ENCODE assay signal across 16 mouse cellular contexts in the genomic region with DNA sequence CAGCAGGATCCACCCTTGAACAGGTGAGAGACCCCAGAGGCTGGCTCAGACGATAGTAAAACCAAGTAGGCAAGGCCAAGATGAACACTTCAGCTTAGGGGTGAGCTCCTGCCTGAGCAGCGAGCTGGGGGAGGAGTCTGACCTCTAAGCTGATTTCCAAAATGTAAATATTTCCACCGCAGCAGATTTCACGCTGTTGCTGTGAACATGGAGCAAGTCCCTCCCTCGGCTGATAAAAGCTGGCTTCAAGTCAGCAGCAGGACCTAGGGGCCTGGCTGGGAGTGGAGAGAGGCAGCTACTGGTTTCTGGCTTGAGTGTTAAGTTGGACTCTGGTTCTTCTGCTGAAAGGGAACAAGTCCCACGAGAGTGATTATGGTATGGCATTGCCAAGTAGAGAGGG. TPM values are rescaled to one million over a fixed set of nuclear protein-coding genes. Genes with fewer than 3 reads are reported as not detected.
DNase-seq lines count a peak whose midpoint lies in the region; ATAC-seq lines count a peak whose summit lies in the region.
"Had no signal": no experiment of that assay in that cellular context is flagged by ENCODE, and none has a peak within 500 bp of the region (broad histone marks: within the 10 kb centered on the region; RNA-seq: fewer than 3 reads in every experiment).

No protein-coding gene starts in this region.

- peak overlapping the region; percentile 63 for H3K27ac ChIP-seq in hindbrain, embryonic 10.5 days
- H3K27ac ChIP-seq in hindbrain, embryonic 14.5 days: no peak overlapping the region
- H3K27ac ChIP-seq in lung, embryonic 16.5 days (ENCODE audit: low read length): no peak overlapping the region
- no peak overlapping the region for H3K27ac ChIP-seq in stomach, embryonic 14.5 days (ENCODE audit: low read length)
- H3K27ac ChIP-seq: heart, embryonic 10.5 days; liver, embryonic 13.5 days had no signal

- no peak for ATAC-seq in hindbrain, embryonic 14.5 days (ENCODE audit: low FRiP score)
- ATAC-seq in lung, embryonic 16.5 days (ENCODE audit: low read depth): peak; percentile 41; the same call in 1 of the 2 replicates
- peak; percentile 44; the same call in 1 of the 2 replicates for ATAC-seq in stomach, embryonic 14.5 days (ENCODE audit: insufficient number of reproducible peaks, insufficient read depth, low FRiP score, low read depth)

- WGBS in hindbrain, embryonic 10.5 days: 37% methylated on average over 6 of the region's 6 CpGs
- 22% methylated on average over 6 of the region's 6 CpGs for WGBS in hindbrain, embryonic 14.5 days
- 2% methylated on average over 5 of the region's 6 CpGs for WGBS in lung, embryonic 16.5 days
- 7% methylated on average over 6 of the region's 6 CpGs for WGBS in stomach, embryonic 14.5 days

- H3K27me3 ChIP-seq in hindbrain, embryonic 10.5 days (ENCODE audit: insufficient read depth, poor library complexity, severe bottlenecking): no peaks in the 10 kb centered on the region; the same call in 1 of the 2 replicates
- H3K27me3 ChIP-seq in hindbrain, embryonic 14.5 days (ENCODE audit: control insufficient read depth, insufficient read depth, low read length): no peaks in the 10 kb centered on the region
- peaks cover 7% of the 10 kb centered on the region; the same call in 1 of the 2 replicates for H3K27me3 ChIP-seq in lung, embryonic 16.5 days (ENCODE audit: control insufficient read depth, insufficient read depth, low read depth, low read length)
- H3K27me3 ChIP-seq in stomach, embryonic 14.5 days (ENCODE audit: control insufficient read depth, insufficient read depth, low read length): no peaks in the 10 kb centered on the region
- H3K27me3 ChIP-seq: liver, embryonic 13.5 days had no signal

- no peaks in the 10 kb centered on the region for H3K36me3 ChIP-seq in hindbrain, embryonic 10.5 days
- no peaks in the 10 kb centered on the region for H3K36me3 ChIP-seq in hindbrain, embryonic 14.5 days (replicated peaks; ENCODE audit: control insufficient read depth, insufficient read depth)
- no peaks in the 10 kb centered on the region for H3K36me3 ChIP-seq in lung, embryonic 16.5 days (ENCODE audit: control insufficient read depth, insufficient read depth, low read length)
- no peaks in the 10 kb centered on the region for H3K36me3 ChIP-seq in stomach, embryonic 14.5 days (ENCODE audit: control insufficient read depth, insufficient read depth, low read length)
- H3K36me3 ChIP-seq: heart, embryonic 10.5 days; liver, embryonic 13.5 days had no signal

- peaks cover 82% of the 10 kb centered on the region for H3K4me1 ChIP-seq in hindbrain, embryonic 10.5 days (replicated peaks)
- peaks cover 22% of the 10 kb centered on the region; the same call in 1 of the 2 replicates for H3K4me1 ChIP-seq in hindbrain, embryonic 14.5 days (replicated peaks; ENCODE audit: control insufficient read depth, insufficient read depth, low read length)
- peaks cover 10% of the 10 kb centered on the region for H3K4me1 ChIP-seq in lung, embryonic 16.5 days (replicated peaks; ENCODE audit: control insufficient read depth, insufficient read depth, low read length)
- 0 out of 2 replicates have a peak, but pooled peaks cover 3% of the 10 kb centered on the region for H3K4me1 ChIP-seq in stomach, embryonic 14.5 days (ENCODE audit: control insufficient read depth, insufficient read depth, low read length)
- H3K4me1 ChIP-seq: liver, embryonic 13.5 days; megakaryocyte, embryonic 14.5 days had no signal

- DNase-seq in hindbrain, embryonic 10.5 days (ENCODE audit: low spot score): no peak
- DNase-seq in hindbrain, embryonic 14.5 days (ENCODE audit: low spot score): no peak
- DNase-seq in lung, postnatal 25 days (ENCODE audit: low spot score): no peak
- DNase-seq in MN1 (ENCODE audit: low spot score): peak; percentile 59
- no peak for DNase-seq in thymus, postnatal 25 days
- DNase-seq: B cell, adult 2 months; cerebellum, adult 11-12 months; cerebellum, postnatal 36 days; gastrocnemius, postnatal 25 days; kidney, adult 11 months; kidney, postnatal 25 days; liver, embryonic 13.5 days had no signal

- no peak overlapping the region for H3K4me2 ChIP-seq in hindbrain, embryonic 14.5 days (replicated peaks)
- no peak overlapping the region for H3K4me2 ChIP-seq in lung, embryonic 16.5 days (ENCODE audit: low read depth, low read length)
- H3K4me2 ChIP-seq in stomach, embryonic 14.5 days (replicated peaks; ENCODE audit: low read depth, low read length): no peak overlapping the region
- H3K4me2 ChIP-seq: liver, embryonic 13.5 days had no signal

- no peak overlapping the region for H3K4me3 ChIP-seq in hindbrain, embryonic 10.5 days
- no peak overlapping the region for H3K4me3 ChIP-seq in hindbrain, embryonic 14.5 days (replicated peaks; ENCODE audit: low read length)
- H3K4me3 ChIP-seq in lung, embryonic 16.5 days (ENCODE audit: low read length): no peak overlapping the region
- H3K4me3 ChIP-seq in stomach, embryonic 14.5 days (ENCODE audit: low read depth, low read length): no peak overlapping the region
- H3K4me3 ChIP-seq: heart, embryonic 10.5 days; liver, embryonic 13.5 days; megakaryocyte, embryonic 14.5 days had no signal

- no peaks in the 10 kb centered on the region for H3K9me3 ChIP-seq in hindbrain, embryonic 10.5 days
- H3K9me3 ChIP-seq in hindbrain, embryonic 14.5 days (ENCODE audit: control insufficient read depth, low read length): no peaks in the 10 kb centered on the region
- no peaks in the 10 kb centered on the region for H3K9me3 ChIP-seq in lung, embryonic 16.5 days (ENCODE audit: control insufficient read depth, low read length)
- H3K9me3 ChIP-seq in stomach, embryonic 14.5 days (ENCODE audit: control insufficient read depth, low read depth, low read length): no peaks in the 10 kb centered on the region
- H3K9me3 ChIP-seq: heart, embryonic 10.5 days; liver, embryonic 13.5 days; megakaryocyte, embryonic 14.5 days had no signal

- no peak overlapping the region for H3K9ac ChIP-seq in hindbrain, embryonic 14.5 days
- no peak overlapping the region for H3K9ac ChIP-seq in lung, embryonic 16.5 days (ENCODE audit: low read length)
- H3K9ac ChIP-seq in stomach, embryonic 14.5 days (replicated peaks; ENCODE audit: low read depth, low read length): no peak overlapping the region
- H3K9ac ChIP-seq: liver, embryonic 13.5 days had no signal

RNA-seq across cellular contexts. Expression of a gene that starts 32.5 kb away (rescaled TPM):
- 43.3 and 45.0 TPM in 2 replicates for polyA plus RNA-seq in hindbrain, embryonic 10.5 days (2016; fragmentation: Nextera tagmentation; extraction: Ambion mirVana)
- polyA plus RNA-seq in hindbrain, embryonic 14.5 days (2014; fragmentation: Nextera tagmentation; extraction: Ambion mirVana): 12.3 and 13.0 TPM in 2 replicates
- 12.5 and 12.6 TPM in 2 replicates for polyA plus RNA-seq in lung, embryonic 16.5 days (2015; fragmentation: Nextera tagmentation; extraction: Ambion mirVana)
- 10.6 and 11.3 TPM in 2 replicates for polyA plus RNA-seq in stomach, embryonic 14.5 days (2014; fragmentation: Nextera tagmentation; extraction: Ambion mirVana)
